Mouse (Mus musculus): ENCODE results near the gene Cab39l. TPM values are rescaled to one million over a fixed set of nuclear protein-coding genes. Genes with fewer than 3 reads are reported as not detected.

The Cab39l gene
- polyA plus RNA-seq, 1 experiment from 2014 or later: 26.2 TPM

GRCm38 (mm10) chr14:59447981-59448380 is 7.2 kb downstream of the Cab39l start:
- Histone ChIP-seq H3K4me3 (ENCODE audit: inconsistent target) (no peak overlapping the region), H3K27ac (no peak overlapping the region), H3K79me2 (ENCODE audit: inconsistent target) (peaks cover 53% of the 10 kb centered on the region; the same call in 1 of the 2 replicates), H3K36me3 (ENCODE audit: inconsistent target) (no peaks in the 10 kb centered on the region)

GRCm38 (mm10) chr14:59466503-59466902 is 25.7 kb downstream of the Cab39l start:
- no peaks in the 10 kb centered on the region for H3K79me2 ChIP-seq (ENCODE audit: inconsistent target)
- WGBS (ENCODE audit: missing documents): 100% methylated on average over 2 of the region's 2 CpGs
- no peaks in the 10 kb centered on the region for H3K36me3 ChIP-seq (ENCODE audit: inconsistent target)
- H3K27ac ChIP-seq: no peak overlapping the region
- no peak overlapping the region for H3K4me3 ChIP-seq (ENCODE audit: inconsistent target)

- WGBS (ENCODE audit: missing documents): 83% methylated on average over 1 of the region's 1 CpGs
- no peaks in the 10 kb centered on the region for H3K79me2 ChIP-seq (ENCODE audit: inconsistent target)
Observed at GRCm38 (mm10) chr14:59467798-59468197, 27.0 kb downstream of the Cab39l start.

GRCm38 (mm10) chr14:59470781-59471180 is 30.0 kb downstream of the Cab39l start:
- 33% methylated on average over 1 of the region's 1 CpGs for WGBS (ENCODE audit: missing documents)

More at GRCm38 (mm10) chr14:59467798-59468197, 27.0 kb downstream of the Cab39l start:
- Histone ChIP-seq H3K4me3 (ENCODE audit: inconsistent target) (no peak overlapping the region), H3K27ac (no peak overlapping the region), H3K36me3 (ENCODE audit: inconsistent target) (no peaks in the 10 kb centered on the region)

GRCm38 (mm10) chr14:59478699-59479098 is 37.9 kb downstream of the Cab39l start:
- H3K36me3 ChIP-seq (ENCODE audit: inconsistent target): no peaks in the 10 kb centered on the region
- no peak overlapping the region for H3K27ac ChIP-seq
- H3K79me2 ChIP-seq (ENCODE audit: inconsistent target): no peaks in the 10 kb centered on the region
- WGBS (ENCODE audit: missing documents): 84% methylated on average over 6 of the region's 6 CpGs
- H3K4me3 ChIP-seq (ENCODE audit: inconsistent target): no peak overlapping the region

More at GRCm38 (mm10) chr14:59470781-59471180, 30.0 kb downstream of the Cab39l start:
- Histone ChIP-seq H3K79me2 (ENCODE audit: inconsistent target) (no peaks in the 10 kb centered on the region), H3K36me3 (ENCODE audit: inconsistent target) (no peaks in the 10 kb centered on the region), H3K27ac (peak overlapping the region; percentile 18), H3K4me3 (ENCODE audit: inconsistent target) (no peak overlapping the region)

- no peak overlapping the region for H3K4me3 ChIP-seq (ENCODE audit: inconsistent target)
- 94% methylated on average over 4 of the region's 4 CpGs for WGBS (ENCODE audit: missing documents)
- H3K79me2 ChIP-seq (ENCODE audit: inconsistent target): no peaks in the 10 kb centered on the region
- H3K36me3 ChIP-seq (ENCODE audit: inconsistent target): no peaks in the 10 kb centered on the region
- H3K27ac ChIP-seq: no peak overlapping the region
Observed at GRCm38 (mm10) chr14:59485247-59485810, 44.6 kb downstream of the Cab39l start.

- no peak overlapping the region for H3K4me3 ChIP-seq (ENCODE audit: inconsistent target)
- H3K36me3 ChIP-seq (ENCODE audit: inconsistent target): no peaks in the 10 kb centered on the region
- H3K27ac ChIP-seq: no peak overlapping the region
- H3K79me2 ChIP-seq (ENCODE audit: inconsistent target): no peaks in the 10 kb centered on the region
- WGBS (ENCODE audit: missing documents): 93% methylated on average over 4 of the region's 4 CpGs
Observed at GRCm38 (mm10) chr14:59492376-59492775, 51.6 kb downstream of the Cab39l start.

- H3K36me3 ChIP-seq (ENCODE audit: inconsistent target): no peaks in the 10 kb centered on the region
- no peak overlapping the region for H3K4me3 ChIP-seq (ENCODE audit: inconsistent target)
- 96% methylated on average over 5 of the region's 5 CpGs for WGBS (ENCODE audit: missing documents)
- no peaks in the 10 kb centered on the region for H3K79me2 ChIP-seq (ENCODE audit: inconsistent target)
- H3K27ac ChIP-seq: no peak overlapping the region
Observed at GRCm38 (mm10) chr14:59497928-59498327, 57.2 kb downstream of the Cab39l start.

GRCm38 (mm10) chr14:59504831-59505230 is 64.1 kb downstream of the Cab39l start:
- Histone ChIP-seq H3K4me3 (ENCODE audit: inconsistent target) (no peak overlapping the region), H3K36me3 (ENCODE audit: inconsistent target) (peaks cover 7% of the 10 kb centered on the region), H3K79me2 (ENCODE audit: inconsistent target) (no peaks in the 10 kb centered on the region), H3K27ac (no peak overlapping the region)
- 24% methylated on average over 8 of the region's 8 CpGs for WGBS (ENCODE audit: missing documents)

GRCm38 (mm10) chr14:59506139-59506538 is 65.4 kb downstream of the Cab39l start:
- Histone ChIP-seq H3K79me2 (ENCODE audit: inconsistent target) (no peaks in the 10 kb centered on the region), H3K27ac (no peak overlapping the region), H3K4me3 (ENCODE audit: inconsistent target) (no peak overlapping the region), H3K36me3 (ENCODE audit: inconsistent target) (peaks cover 7% of the 10 kb centered on the region)
- WGBS (ENCODE audit: missing documents): 98% methylated on average over 4 of the region's 4 CpGs

- 87% methylated on average over 6 of the region's 6 CpGs for WGBS (ENCODE audit: missing documents)
- H3K27ac ChIP-seq: no peak overlapping the region
- no peaks in the 10 kb centered on the region for H3K36me3 ChIP-seq (ENCODE audit: inconsistent target)
- H3K79me2 ChIP-seq (ENCODE audit: inconsistent target): no peaks in the 10 kb centered on the region
- no peak overlapping the region for H3K4me3 ChIP-seq (ENCODE audit: inconsistent target)
Observed at GRCm38 (mm10) chr14:59513922-59514444, 73.2 kb downstream of the Cab39l start.

GRCm38 (mm10) chr14:59525843-59526242 is 85.1 kb downstream of the Cab39l start:
- H3K4me3 ChIP-seq (ENCODE audit: inconsistent target): no peak overlapping the region
- 0 out of 2 replicates have a peak, but pooled peaks cover 8% of the 10 kb centered on the region for H3K36me3 ChIP-seq (ENCODE audit: inconsistent target)
- no peaks in the 10 kb centered on the region for H3K79me2 ChIP-seq (ENCODE audit: inconsistent target)
- 94% methylated on average over 5 of the region's 5 CpGs for WGBS (ENCODE audit: missing documents)
- no peak overlapping the region for H3K27ac ChIP-seq

- no peak overlapping the region for H3K27ac ChIP-seq
- H3K79me2 ChIP-seq (ENCODE audit: inconsistent target): no peaks in the 10 kb centered on the region
- no peak overlapping the region for H3K4me3 ChIP-seq (ENCODE audit: inconsistent target)
- no peaks in the 10 kb centered on the region for H3K36me3 ChIP-seq (ENCODE audit: inconsistent target)
- WGBS (ENCODE audit: missing documents): 100% methylated on average over 1 of the region's 1 CpGs
Observed at GRCm38 (mm10) chr14:59530801-59531200, 90.0 kb downstream of the Cab39l start.

GRCm38 (mm10) chr14:59532986-59533385 is 92.2 kb downstream of the Cab39l start:
- Histone ChIP-seq H3K79me2 (ENCODE audit: inconsistent target) (no peaks in the 10 kb centered on the region), H3K36me3 (ENCODE audit: inconsistent target) (no peaks in the 10 kb centered on the region), H3K27ac (no peak overlapping the region), H3K4me3 (ENCODE audit: inconsistent target) (no peak overlapping the region)
- WGBS (ENCODE audit: missing documents): 100% methylated on average over 1 of the region's 1 CpGs

- no peak overlapping the region for H3K27ac ChIP-seq
Observed at GRCm38 (mm10) chr14:59533908-59534307, 93.1 kb downstream of the Cab39l start.

More at GRCm38 (mm10) chr14:59533908-59534307, 93.1 kb downstream of the Cab39l start:
- Histone ChIP-seq H3K36me3 (ENCODE audit: inconsistent target) (peaks cover 2% of the 10 kb centered on the region; the same call in 1 of the 2 replicates), H3K79me2 (ENCODE audit: inconsistent target) (no peaks in the 10 kb centered on the region), H3K4me3 (ENCODE audit: inconsistent target) (no peak overlapping the region)

All from macrophage (primary cell).